Mouse (Mus musculus) adrenal gland, adult 10 weeks (tissue): Measurements from ENCODE around the gene Acvr2b. TPM values are rescaled to one million over a fixed set of nuclear protein-coding genes. Genes with fewer than 3 reads are reported as not detected.

Experiments used
- polyA plus RNA-seq: library from polyadenylated mRNA; stranded (reverse); fragments of 350-450 nt; fragmentation: Illumina TruSeq; extraction: RNeasy Lipid Tissue Mini Kit (QIAGEN cat#74804); gene quantifications from one replicate; pipeline ENCODE4 v1.2.3, GENCODE M21; 2014; ENCODE audit warnings: low read depth, low replicate concordance

Acvr2b gene
- polyA plus RNA-seq: 0.82 TPM

GRCm38 (mm10) chr9:119401801-119402214, at the start of gene Acvr2b:
Gene Acvr2b, plus strand, starts transcription at chr9:119402118.

GRCm38 (mm10) chr9:119357331-119358057, 44.4 kb upstream of the Acvr2b start, which contains the start of gene Xylb:
Gene Xylb, plus strand, starts transcription at chr9:119357381.

GRCm38 (mm10) chr9:119365284-119365683, 36.6 kb upstream of the Acvr2b start, which contains the start of gene Slc22a14:
Gene Slc22a14, minus strand, starts transcription at chr9:119365553.

GRCm38 (mm10) chr9:119444738-119445429, 43.0 kb downstream of the Acvr2b start, which contains the start of gene Exog:
Gene Exog, plus strand, starts transcription at chr9:119444943.

Other genes starting within 250 kb of the Acvr2b start
- 0.76 TPM for gene Acaa1b, start 245.0 kb upstream of the Acvr2b start, polyA plus RNA-seq
- gene Gm47289, start 243.0 kb upstream of the Acvr2b start, polyA plus RNA-seq: not detected
- gene Slc22a13, start 193.0 kb upstream of the Acvr2b start, polyA plus RNA-seq: not detected
- 42.5 TPM for gene Oxsr1, start 79.7 kb upstream of the Acvr2b start, polyA plus RNA-seq
- gene Acaa1a, start 62.4 kb upstream of the Acvr2b start, polyA plus RNA-seq: 3.5 TPM
- gene Myd88, start 60.7 kb upstream of the Acvr2b start, polyA plus RNA-seq: 8.6 TPM
- gene Xylb, start 44.7 kb upstream of the Acvr2b start, polyA plus RNA-seq: 0.87 TPM
- gene Slc22a14, start 36.6 kb upstream of the Acvr2b start, polyA plus RNA-seq: not detected
- 2.2 TPM for gene Exog, start 42.8 kb downstream of the Acvr2b start, polyA plus RNA-seq
- not detected for gene Scn5a, start 176.9 kb downstream of the Acvr2b start, polyA plus RNA-seq